ENCODE assay signal across 25 mouse cellular contexts in genomic region chr19:26059668-26060067, GRCm38 (mm10).
A peak's percentile ranks its signal among the peaks of the same experiment; 100 is the strongest.
DNase-seq lines count a peak whose midpoint lies in the region; ATAC-seq and TF ChIP-seq lines count a peak whose summit lies in the region.
"Had no signal": no experiment of that assay in that cellular context is flagged by ENCODE, and none has a peak within 500 bp of the region (broad histone marks: within the 10 kb centered on the region; RNA-seq: fewer than 3 reads in every experiment).

No protein-coding gene starts in this region.

- no peak for TF ChIP-seq CTCF in gastrocnemius, adult 2 months (IDR thresholded peaks at IDR 0.05)

- no peak overlapping the region for H3K9ac ChIP-seq in embryonic facial prominence, embryonic 14.5 days (ENCODE audit: low read depth, low read length)
- H3K9ac ChIP-seq: embryonic facial prominence, embryonic 12.5 days; forebrain, embryonic 12.5 days; heart, embryonic 12.5 days; heart, embryonic 15.5 days; hindbrain, embryonic 13.5 days; intestine, embryonic 15.5 days had no signal

- no peaks in the 10 kb centered on the region for H3K9me3 ChIP-seq in embryonic facial prominence, embryonic 14.5 days (ENCODE audit: control insufficient read depth, low read length)
- H3K9me3 ChIP-seq in embryonic facial prominence, embryonic 10.5 days, result no peaks in the 10 kb centered on the region
- H3K9me3 ChIP-seq: embryonic facial prominence, embryonic 12.5 days; forebrain, embryonic 12.5 days; heart, embryonic 12.5 days; heart, embryonic 15.5 days; hindbrain, embryonic 10.5 days; hindbrain, embryonic 13.5 days; intestine, embryonic 15.5 days had no signal

- ATAC-seq in embryonic facial prominence, embryonic 14.5 days (ENCODE audit: low read depth), result no peak
- ATAC-seq: activated CD4-positive, CD25-positive, alpha-beta regulatory T cell, adult 4 months; forebrain, embryonic 16.5 days; hindbrain, embryonic 16.5 days; intestine, embryonic 15.5 days had no signal

- H3K27me3 ChIP-seq in embryonic facial prominence, embryonic 14.5 days (replicated peaks; ENCODE audit: control insufficient read depth, insufficient read depth, low read length), result no peaks in the 10 kb centered on the region
- H3K27me3 ChIP-seq in embryonic facial prominence, embryonic 10.5 days (replicated peaks; ENCODE audit: low read depth, poor library complexity, severe bottlenecking), result no peaks in the 10 kb centered on the region
- H3K27me3 ChIP-seq: embryonic facial prominence, embryonic 12.5 days; forebrain, embryonic 12.5 days; heart, embryonic 12.5 days; heart, embryonic 15.5 days; hindbrain, embryonic 13.5 days; intestine, embryonic 15.5 days had no signal

- DNase-seq in embryonic facial prominence, embryonic 14.5 days (ENCODE audit: low spot score), result peak; percentile 24
- DNase-seq in embryonic facial prominence, embryonic 10.5 days (ENCODE audit: low spot score), result no peak
- DNase-seq in gastrocnemius, adult 2 months, result peak; percentile 31
- no peak for DNase-seq in gastrocnemius, postnatal 10 days
- peak; percentile 13 to 16 for DNase-seq in gastrocnemius, postnatal 36 days
- DNase-seq in adrenal gland, adult 2 months, result no peak
- DNase-seq: adrenal gland, postnatal 10 days; adrenal gland, postnatal 36 days; cerebellum, adult 18-20 months; cerebellum, adult 9-10 months; cerebellum, postnatal 14 days; heart, adult 18-20 months; heart, postnatal 36 days; kidney, adult 11 months had no signal

- H3K4me2 ChIP-seq in embryonic facial prominence, embryonic 14.5 days (ENCODE audit: low read depth, low read length), result no peak overlapping the region
- H3K4me2 ChIP-seq: embryonic facial prominence, embryonic 12.5 days; forebrain, embryonic 12.5 days; heart, embryonic 12.5 days; heart, embryonic 15.5 days; hindbrain, embryonic 13.5 days; intestine, embryonic 15.5 days had no signal

- intact Hi-C loops in gastrocnemius, adult 2 months (cut with DNase I), result no loop called here
- intact Hi-C loops in gastrocnemius, postnatal 36 days (cut with DNase I), result no loop called here

- H3K27ac ChIP-seq in embryonic facial prominence, embryonic 14.5 days (replicated peaks; ENCODE audit: low read depth, low read length), result no peak overlapping the region
- H3K27ac ChIP-seq in embryonic facial prominence, embryonic 10.5 days (replicated peaks), result no peak overlapping the region
- no peak overlapping the region for H3K27ac ChIP-seq in gastrocnemius, adult 2 months
- H3K27ac ChIP-seq: embryonic facial prominence, embryonic 12.5 days; forebrain, embryonic 12.5 days; heart, embryonic 15.5 days; hindbrain, embryonic 10.5 days; hindbrain, embryonic 13.5 days; intestine, embryonic 15.5 days had no signal

- H3K4me3 ChIP-seq in embryonic facial prominence, embryonic 14.5 days (ENCODE audit: low read depth, low read length), result no peak overlapping the region
- no peak overlapping the region for H3K4me3 ChIP-seq in embryonic facial prominence, embryonic 10.5 days
- H3K4me3 ChIP-seq in gastrocnemius, adult 2 months, result no peak overlapping the region
- H3K4me3 ChIP-seq: embryonic facial prominence, embryonic 12.5 days; erythroblast, embryonic 14.5 days; forebrain, embryonic 12.5 days; heart, embryonic 12.5 days; heart, embryonic 15.5 days; hindbrain, embryonic 10.5 days; hindbrain, embryonic 13.5 days; intestine, embryonic 15.5 days had no signal

- 0 out of 2 replicates have a peak, but pooled peaks cover 5% of the 10 kb centered on the region for H3K4me1 ChIP-seq in embryonic facial prominence, embryonic 14.5 days (ENCODE audit: control insufficient read depth, insufficient read depth, low read length)
- H3K4me1 ChIP-seq in embryonic facial prominence, embryonic 10.5 days, result no peaks in the 10 kb centered on the region
- H3K4me1 ChIP-seq: embryonic facial prominence, embryonic 12.5 days; forebrain, embryonic 12.5 days; heart, embryonic 12.5 days; heart, embryonic 15.5 days; hindbrain, embryonic 10.5 days; hindbrain, embryonic 13.5 days; intestine, embryonic 15.5 days had no signal

- 57% methylated on average over 2 of the region's 2 CpGs for WGBS in embryonic facial prominence, embryonic 14.5 days
- 87% methylated on average over 2 of the region's 2 CpGs for WGBS in embryonic facial prominence, embryonic 10.5 days

- no peaks in the 10 kb centered on the region for H3K36me3 ChIP-seq in embryonic facial prominence, embryonic 14.5 days (ENCODE audit: control insufficient read depth, insufficient read depth, low read length)
- H3K36me3 ChIP-seq in embryonic facial prominence, embryonic 10.5 days (replicated peaks), result no peaks in the 10 kb centered on the region
- H3K36me3 ChIP-seq: embryonic facial prominence, embryonic 12.5 days; forebrain, embryonic 12.5 days; heart, embryonic 12.5 days; heart, embryonic 15.5 days; hindbrain, embryonic 10.5 days; hindbrain, embryonic 13.5 days; intestine, embryonic 15.5 days had no signal

Comparison
In these comparisons a context has a peak if more than half of its experiments do, and no peak if none do; other contexts are left out.
1. DNase-seq: peak in embryonic facial prominence, embryonic 14.5 days (single experiment), gastrocnemius, adult 2 months (single experiment) and gastrocnemius, postnatal 36 days (2 of 2); none in embryonic facial prominence, embryonic 10.5 days (single experiment), gastrocnemius, postnatal 10 days (single experiment) and adrenal gland, adult 2 months (single experiment).